Mouse (Mus musculus) adrenal gland, postnatal 14 days (tissue): Measurements from ENCODE around the gene Kif26b. TPM values are rescaled to one million over a fixed set of nuclear protein-coding genes. Genes with fewer than 3 reads are reported as not detected.

Experiments used
- DNase-seq: peaks from one replicate; pipeline ENCODE4 v3.0.0; 2021; ENCODE audit warnings: mixed read lengths
- long read RNA-seq, 2 experiments: library from polyadenylated mRNA; stranded (forward); transcript quantifications; one replicate each; pipeline ENCODE4 v2.0.0; 2021
- total RNA-seq: library from RNA; stranded (reverse); gene quantifications from 2 replicates; pipeline ENCODE4 v1.2.3, GENCODE M21; 2021

The Kif26b gene
- total RNA-seq, result 3.0 and 4.7 TPM in 2 replicates
- long read RNA-seq, experiment 1, partial matches to known transcripts, result 1 of 1 reads
- long read RNA-seq, experiment 1, other reads (novel, unspliced or antisense), result 0 of 1 reads
- long read RNA-seq, experiment 2, result 0 reads

DNA sequence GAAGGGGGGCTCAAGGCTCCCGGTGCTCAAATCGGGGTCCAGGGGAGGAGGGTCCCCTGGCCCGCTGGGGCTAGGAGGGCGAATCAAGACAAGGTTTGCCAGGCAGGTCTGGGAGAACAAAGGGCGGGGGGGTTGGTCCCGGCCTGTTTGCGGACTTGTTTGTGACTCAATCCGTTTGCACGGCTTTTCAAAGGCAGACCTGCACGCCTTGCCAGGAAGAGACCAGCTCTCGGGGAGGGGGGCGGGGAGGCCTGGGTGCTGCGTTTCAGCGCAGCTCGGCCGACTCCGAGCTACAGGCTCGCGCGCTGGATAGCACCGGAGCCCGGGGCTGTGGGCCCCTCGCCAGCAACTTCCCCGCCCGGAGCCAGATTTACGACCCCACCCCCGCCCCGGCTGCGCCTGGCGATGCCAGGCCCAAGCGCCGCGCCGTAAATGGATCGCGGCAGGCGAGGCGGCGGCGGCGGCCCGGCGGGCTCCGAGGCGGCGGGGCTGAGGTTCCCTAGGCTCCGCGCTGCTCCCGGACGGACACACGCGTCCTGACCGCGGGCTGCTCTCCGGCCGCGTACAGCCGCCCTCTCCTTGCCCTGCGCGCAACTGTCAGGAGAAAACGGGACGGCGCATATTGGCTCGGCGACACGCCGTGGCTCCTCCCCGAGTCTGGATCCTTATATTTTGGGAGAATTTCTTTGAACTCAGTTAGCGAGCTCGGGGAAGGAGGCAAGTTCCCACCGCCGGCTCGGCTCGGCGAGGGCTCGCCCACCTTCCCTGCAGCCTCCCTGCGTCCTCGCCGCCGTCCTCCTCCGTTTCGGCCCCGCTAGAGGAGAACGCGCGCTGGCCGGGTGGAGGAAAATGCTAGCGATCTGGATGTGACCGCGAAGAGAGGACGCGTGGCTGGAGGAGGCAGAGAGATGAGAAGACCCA is at the start of gene Kif26b:
Gene Kif26b (plus strand): TSS at position 695 of the 921 bp plus-strand sequence.
- peak; percentile 66 for DNase-seq

DNA sequence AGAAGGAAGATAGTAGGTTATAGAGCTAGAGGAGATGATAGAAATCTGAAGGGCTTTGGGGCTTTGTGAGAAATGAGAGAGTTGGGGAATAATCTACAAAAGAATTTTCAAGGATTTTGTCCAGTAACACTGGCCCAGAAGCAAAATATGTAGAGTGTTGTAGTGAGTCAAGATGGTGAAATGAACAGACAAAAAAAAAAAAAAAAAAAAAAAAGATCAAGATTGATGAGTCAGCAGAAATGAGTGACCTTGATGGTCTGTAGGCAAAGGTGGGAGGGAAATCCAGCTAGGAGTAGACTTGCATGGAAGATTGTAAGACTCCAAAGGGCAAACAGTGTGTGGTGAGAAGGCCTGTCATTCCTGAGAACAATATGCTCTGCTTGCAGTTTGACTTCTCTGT is 45.1 kb upstream of the Kif26b start:
- DNase-seq, result no peak

DNA sequence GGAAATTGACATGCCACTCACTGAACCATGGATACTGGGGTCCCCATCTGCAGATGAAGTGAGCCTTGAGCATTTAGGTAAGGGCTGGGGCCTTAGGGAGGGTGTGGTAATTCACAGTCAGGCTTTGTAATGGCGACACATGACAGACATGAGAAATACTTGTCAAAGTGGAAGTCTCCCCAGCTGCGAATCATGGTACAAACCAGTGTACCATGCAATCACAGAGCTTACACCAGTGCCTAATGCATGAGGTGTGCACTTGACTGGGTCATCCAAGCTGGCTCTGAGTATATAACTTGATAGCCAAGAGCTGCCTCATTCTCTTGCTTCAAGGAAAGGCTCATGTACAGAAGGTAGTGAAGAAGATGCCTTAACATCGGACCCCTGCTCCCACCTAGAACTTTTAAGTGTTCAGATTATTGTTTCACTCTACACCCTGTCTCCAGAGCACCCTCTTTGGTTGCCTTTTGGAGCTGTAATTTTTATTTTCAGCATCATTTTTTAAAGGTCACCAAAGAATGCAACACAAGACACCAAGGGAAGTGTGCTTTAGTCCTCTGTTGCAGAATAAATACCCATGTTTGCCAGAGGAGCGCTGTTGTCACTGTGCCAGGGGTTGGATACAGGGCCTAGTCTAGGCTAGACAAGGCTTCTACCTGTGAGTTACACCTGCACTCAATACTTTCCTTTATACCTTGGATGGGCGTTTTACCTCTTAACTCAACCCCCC is 43.6 kb upstream of the Kif26b start:
- DNase-seq, result no peak

DNA sequence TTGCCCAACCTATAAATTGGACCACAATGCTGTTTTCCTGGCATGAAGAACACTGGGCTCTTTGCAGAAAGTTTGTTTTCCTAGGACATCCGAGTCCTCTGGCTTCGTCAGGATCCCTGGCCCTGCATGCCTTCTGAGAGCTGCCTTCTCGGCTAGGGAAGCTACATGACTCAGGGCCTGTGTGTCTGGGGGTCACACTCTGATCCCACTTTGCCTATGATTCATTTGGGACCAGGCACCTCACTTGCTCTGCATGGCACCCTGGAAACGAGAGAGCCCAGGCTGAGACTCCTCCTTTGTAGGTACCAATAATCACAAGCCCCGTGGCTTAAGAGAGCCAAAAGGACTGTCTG is 43.1 kb upstream of the Kif26b start:
- DNase-seq, result no peak

DNA sequence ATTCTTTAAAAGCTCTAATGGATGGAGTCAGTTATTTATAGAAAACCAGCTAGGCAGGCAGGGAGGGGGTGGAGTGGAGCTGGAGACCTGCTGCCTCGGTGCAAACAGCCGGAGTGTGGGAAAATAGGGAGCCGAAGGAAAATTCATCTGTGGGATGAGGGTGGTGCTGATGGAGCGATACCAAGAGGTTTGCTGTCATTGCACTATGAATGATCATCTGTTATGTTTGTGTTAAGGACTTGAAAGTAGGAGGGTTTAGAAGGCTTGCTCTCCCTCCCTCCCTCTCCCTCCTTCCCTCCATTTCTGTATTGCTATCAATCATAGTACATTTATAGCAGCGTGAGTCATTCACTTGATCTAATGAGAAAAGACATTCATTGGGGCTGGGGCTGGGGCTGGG is 42.1 kb upstream of the Kif26b start:
- no peak for DNase-seq

DNA sequence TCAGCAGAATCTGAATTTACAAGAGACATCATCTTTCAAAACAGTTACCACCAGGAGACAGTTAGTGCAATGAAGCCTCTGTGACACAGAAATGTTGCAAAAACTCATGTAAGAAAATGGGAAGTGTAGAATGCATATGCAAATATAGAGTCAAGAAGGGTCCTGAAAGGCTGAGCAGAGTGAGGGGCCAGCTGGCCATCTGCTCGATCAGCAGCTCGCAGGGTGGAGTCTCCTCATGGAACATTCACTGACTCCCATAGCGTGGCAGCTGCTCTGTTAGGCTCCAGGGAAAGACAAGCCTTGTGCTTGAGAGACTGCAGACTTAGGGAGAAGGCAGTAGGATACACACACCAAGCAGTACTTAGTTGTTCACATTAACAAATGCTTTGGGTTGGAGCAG is 39.8 kb upstream of the Kif26b start:
- no peak for DNase-seq

DNA sequence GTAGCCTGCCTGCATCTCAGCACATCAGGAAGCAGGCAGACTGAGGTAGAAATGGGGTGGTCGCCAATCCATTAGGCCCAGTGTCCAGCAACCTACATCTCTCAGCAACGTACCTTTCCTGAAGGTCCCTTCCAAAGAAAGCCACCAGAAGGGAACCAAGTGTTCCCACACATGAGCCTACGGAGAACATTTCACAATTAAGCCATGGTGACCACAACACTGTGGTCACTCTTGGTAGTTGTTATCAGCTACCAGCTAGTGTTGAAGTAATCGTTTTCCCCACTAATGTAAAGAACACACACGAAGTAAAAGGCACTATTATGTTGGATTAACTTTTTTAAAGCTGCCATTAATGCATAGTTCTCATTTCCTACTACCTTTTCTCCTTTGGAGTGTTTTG is 37.2 kb upstream of the Kif26b start:
- no peak for DNase-seq

DNA sequence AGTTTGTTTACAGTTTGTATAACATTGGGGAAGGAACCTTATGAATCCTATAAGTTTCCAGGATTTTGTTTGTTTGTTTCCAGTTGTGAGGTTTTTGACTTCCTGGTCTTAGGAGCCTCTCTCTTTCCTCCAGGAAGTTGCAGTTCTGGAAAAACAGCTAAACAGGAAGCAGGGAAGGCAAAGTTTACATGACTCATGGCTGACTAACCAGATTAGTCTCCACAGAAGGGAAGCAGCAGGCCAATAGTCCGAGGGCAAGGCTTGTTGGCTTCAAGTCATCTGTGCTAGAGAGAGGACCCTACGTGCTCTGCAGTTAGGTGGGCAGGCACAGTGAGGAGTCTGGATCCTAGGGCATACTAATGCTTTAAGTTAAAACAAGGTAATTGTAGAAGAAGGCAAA is 36.4 kb upstream of the Kif26b start:
- DNase-seq, result no peak

DNA sequence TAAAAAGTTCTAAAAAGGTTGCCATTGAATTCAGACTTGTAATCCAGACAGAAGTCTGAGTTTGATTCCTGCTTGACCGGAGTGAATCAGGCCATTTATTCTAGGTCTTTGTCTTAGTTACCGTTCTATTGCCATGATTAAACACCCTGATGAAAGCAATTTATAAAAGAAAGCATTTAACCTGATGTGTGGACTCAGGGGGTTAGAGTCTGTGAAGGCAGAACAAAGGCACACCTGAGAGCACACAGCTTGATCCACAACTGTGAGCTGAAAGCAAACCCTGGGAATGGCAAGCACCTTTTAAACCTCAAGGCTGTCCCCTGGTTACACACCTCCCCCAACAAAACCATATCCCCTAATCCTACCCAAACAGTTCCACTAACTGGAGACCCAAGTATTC is 32.7 kb upstream of the Kif26b start:
- no peak for DNase-seq

DNA sequence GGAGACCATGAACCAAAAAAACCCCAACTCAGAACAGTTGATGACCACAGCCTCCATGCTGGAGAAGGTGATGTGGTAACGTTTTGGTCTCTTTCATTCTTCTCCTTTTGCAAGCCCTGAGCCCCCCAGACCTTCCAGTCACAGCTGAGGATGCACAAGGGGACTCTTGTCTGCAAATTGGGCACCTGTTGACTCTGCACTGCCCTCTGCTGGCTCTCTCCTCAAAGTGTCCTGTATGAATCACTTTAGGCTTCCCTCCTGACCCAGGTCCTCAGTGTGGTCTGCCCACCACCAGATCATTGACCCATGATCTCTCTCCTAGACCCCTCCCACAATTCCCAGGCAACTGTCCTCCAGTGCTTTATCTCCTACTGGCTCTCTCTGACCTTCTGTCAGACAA is 32.1 kb upstream of the Kif26b start:
- DNase-seq, result peak; percentile 67

DNA sequence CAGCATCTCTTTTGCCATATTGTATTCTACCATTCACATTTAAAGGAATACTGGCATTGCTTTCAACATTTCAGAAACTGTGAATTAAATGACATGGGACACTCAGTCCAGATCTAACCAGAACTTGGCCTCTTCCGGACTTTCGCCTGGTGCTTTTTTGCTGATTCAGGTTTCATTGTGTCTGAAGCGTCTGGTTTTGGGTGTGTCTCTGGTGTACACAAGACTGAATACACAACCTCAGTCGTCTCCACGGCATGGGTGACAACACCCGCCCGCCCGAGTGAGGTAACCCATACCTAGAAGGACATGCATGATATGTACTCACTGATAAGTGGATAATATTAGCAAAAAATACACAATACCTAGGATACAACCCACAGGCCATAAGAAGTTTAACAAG is 22.0 kb upstream of the Kif26b start:
- no peak for DNase-seq

DNA sequence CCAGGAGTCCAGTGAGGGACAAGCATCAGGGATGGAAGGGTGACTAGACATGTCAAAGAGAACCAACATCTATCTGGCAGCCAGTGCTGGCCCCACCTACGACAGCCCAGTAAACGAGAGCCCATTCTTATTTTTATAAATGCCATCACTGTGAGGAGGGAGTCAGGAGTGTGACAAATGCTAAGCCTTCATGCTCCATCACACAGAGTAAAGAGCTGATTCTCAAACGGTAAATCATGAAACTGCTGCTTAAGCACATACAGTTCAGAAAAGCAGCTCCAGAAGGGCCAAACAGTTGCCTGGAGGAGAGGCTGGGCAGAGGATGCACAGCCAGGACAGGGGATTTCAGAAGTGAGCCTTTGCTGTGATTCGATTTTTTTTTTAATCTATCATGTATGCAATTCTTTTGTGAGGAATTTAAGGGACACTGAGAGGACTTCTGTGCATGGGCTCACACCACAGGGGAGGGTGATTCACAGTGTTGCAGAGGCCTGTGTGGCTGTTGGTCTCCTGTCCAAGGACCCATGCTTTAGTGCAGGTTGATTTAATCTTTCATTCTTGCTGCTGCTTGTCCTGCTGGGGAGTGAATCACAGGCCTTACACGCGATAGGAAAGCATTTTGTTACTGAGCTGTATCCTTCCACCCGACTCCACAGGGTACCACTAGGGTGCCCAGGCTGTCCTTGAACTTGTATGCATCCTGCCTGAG is 16.4 kb upstream of the Kif26b start:
- DNase-seq, result no peak

DNA sequence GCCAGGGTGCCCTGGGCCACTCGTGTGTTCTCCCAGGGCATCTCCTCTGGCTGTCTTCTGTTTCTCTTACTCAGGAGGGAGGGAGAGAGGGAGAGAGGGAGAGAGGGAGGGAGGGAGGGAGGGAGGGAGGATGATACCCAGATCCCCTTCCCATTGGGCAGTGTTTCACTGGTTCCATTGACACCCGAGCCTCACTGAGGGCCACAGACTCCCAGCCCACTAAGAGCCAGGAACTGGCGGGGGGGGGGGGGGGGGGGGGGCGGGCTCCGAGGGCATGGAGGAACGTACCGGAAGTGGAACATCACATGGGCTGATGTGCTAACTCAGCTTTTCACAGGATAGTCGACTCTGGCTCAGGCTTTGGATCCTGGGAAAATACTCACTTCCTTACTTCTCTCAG is 15.0 kb upstream of the Kif26b start:
- DNase-seq, result no peak

DNA sequence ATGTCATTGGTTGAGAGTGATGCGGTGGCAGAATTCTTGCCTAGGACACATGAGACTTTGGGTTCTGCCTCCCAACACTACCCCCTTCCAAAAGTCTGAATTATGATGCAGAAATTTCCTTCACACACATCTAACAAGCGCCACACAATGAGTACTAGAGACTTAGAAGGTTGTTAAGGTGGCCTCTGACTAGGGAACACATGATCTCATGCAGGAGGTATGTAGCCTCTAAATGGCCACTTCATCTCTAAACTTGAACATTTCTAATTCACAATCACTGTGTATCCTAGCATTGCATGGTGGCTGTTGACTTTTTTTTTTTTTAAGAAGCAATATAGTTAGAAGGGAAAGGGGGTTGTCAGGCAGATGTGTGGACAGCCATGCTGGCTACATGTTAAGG is 13.1 kb upstream of the Kif26b start:
- DNase-seq, result no peak

DNA sequence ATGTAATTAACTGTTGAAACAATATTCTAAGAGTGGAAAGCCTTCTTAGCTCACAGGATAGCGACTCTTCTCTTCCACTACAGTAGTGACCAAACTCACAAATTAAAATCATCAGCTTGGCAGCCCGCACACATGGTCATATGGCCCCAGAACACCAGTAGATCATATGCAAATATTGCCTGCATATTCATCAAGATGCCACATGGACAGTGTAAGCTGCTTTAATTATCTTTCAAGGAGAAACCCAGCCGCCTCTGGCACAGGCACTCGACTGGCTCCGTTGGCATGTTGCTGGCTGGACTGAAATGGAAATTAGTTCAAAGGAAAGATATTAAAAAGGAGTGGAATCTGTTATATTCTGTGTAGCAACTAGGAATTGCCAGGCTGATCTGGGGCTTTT is 6.5 kb upstream of the Kif26b start:
- DNase-seq, result no peak

DNA sequence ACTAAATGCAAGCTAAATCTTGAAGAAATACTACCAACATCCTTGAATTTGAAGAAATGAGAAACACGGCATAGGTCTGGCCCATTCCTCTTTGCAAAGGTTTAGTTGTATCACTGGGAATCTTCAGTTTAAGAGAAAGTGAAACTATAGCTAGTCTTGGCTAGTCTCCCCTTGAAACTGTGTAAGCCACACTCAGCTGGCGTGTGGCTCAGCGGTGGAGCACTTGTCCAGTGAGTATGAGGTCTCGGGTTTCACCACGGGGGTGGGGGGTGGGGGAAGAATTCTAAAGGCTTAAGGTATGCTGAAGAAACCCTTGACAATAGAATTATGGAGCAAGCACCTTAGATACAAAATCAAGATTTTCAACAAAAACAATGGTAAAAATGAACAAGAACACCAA is 5.8 kb upstream of the Kif26b start:
- DNase-seq, result no peak

DNA sequence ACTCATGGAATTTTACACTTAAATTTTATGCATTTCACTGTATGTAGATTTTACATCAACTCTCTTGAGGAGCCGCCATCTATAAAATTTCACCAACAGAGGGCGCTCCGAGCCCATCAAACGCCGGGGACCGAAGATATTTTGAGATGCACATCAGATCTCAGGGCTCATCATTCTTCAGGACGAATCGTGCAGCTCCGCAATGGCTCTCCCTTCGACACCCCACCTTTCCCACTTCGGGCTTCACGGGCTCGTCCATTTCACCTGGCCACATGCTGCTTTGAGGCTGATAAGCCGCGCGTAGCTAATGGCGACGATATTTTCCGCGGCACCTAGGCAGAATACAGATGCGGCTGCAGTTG is 1.8 kb upstream of the Kif26b start:
- peak; percentile 80 for DNase-seq

DNA sequence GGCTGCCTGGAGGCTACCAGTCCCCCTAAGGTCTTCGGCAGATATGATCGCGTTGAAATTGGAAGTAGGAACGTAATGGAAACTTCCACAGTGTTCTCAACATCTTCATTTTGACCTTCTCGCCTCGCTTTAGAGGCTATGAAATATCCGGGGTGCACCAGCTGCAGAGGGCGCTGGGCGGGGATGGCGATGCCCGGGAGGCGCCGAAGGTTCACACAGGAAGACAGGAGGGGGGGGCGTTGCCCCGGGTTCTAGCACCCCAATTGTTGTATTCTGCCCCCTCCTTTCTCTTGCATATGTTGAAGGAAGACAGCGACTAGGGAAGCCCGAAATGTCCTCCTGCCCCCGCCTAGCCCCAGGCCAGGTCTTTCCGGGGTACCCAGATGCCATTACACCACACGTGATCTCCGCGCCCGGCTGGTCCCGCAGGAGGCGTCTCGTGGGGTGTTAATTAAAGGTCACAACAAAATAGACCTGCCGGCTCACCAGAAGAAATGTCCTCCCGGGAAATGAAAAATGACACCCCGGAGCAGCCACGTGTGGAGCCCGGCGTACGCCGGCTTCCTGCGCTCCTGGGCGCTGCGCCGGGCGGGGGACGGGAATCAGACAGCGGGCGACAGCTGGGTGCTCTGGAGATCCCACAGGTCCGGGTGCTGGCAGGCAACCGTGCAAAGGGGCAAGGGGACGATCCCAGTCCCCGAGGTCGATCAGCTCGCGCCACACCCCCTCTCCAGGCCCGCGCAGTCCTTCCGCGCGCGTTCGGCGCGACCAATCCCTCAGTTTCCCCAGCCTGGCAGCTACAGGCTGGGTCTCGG is 1.2 kb upstream of the Kif26b start:
- peak; percentile 58 for DNase-seq

DNA sequence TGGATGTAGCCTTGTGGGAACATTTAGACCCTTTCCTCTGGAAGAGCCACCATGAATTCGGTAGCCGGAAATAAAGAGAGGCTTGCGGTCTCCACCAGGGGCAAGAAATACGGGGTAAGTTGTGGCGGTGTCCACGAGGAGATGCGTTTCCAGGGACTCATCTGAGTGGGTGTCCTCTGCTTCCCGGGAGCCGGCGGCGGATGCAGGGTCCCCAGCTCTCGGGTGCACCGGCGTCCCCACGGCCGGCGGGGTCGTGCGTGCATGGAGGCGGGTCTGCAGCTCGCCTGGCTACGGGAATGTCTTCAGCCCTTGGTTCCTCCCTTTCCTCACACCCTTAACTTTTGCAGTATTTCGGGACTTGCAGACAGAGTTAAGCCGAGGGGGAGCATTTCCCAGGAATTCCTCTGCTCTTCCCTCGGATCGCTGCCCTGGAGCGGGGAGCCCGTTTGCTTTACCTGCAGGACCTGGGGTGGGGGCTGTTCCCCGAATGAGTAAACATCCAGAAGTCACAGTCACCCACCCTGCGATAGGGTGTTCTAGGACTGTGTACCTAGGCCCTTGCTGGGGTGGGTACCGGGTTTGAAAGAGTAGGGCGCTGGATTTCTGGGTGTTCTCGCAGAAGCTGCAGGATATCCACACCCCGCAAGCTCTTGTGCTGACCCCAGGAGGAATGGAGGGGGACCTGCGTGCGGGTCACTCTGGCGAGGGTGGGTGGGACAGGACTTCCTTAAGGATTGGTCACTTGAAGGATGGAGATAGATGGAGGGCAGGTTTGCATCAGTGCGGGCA is 781 bp downstream of the Kif26b start:
- peak; percentile 19 for DNase-seq

DNA sequence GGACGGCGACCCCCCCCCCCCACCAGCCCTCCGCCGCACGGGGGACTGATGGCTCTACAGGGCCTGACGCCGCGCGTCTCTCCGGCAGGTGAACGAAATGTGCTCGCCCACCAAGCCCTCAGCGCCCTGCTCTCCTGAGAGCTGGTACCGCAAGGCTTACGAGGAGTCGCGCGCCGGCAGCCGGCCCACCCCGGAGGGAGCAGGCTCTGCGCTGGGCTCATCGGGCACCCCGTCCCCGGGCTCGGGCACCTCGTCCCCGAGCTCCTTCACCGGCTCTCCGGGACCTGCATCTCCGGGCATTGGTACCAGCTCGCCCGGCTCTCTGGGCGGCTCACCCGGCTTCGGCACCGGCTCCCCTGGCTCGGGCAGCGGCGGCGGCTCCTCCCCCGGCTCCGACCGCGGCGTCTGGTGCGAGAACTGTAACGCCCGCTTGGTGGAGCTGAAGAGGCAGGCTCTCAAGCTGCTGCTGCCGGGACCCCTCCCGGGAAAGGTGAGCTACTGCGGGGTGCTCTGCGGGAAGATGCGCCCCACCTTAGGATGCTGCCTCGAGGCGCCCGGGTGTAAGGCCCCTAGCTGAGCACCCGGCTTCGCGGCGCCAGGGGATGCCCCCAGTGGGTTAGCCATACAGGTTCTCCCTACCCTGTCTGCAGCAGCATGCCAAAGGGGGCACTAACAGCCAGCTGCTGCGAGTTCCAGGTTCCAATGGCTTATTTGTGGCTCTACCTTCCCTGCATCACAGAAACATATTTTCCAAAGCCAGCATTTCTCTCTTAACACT is 1.6 kb downstream of the Kif26b start:
- peak; percentile 90 for DNase-seq
